Comparison of ENCODE assay signal across 14 mouse cellular contexts in the genomic region with DNA sequence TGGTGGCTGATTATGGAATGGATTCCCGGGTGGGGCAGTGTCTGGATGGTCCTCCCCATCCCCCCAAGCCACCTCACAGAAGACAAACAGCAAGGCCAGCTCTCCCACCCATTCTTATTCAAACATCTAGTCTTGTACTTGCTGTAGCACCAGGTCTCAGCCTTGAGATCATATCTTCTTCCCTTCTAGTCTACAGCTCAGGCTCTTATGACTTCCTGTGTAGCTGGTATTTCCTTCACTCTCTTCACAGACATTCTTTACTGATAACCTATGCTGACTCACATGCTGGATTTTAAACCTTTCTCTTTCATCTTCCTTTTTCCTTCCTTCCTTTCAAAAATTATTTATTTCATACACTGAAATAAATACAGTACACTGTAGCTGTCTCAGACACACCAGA.
"Had no signal": no experiment of that assay in that cellular context is flagged by ENCODE, and none has a peak within 500 bp of the region (broad histone marks: within the 10 kb centered on the region; RNA-seq: fewer than 3 reads in every experiment).

No protein-coding gene starts in this region.

- ATAC-seq: liver, postnatal 0 days; lung, postnatal 0 days; midbrain, embryonic 15.5 days had no signal

- DNase-seq: kidney, adult 18-20 months; kidney, adult 9 months; kidney, postnatal 25 days; layer of hippocampus, postnatal 36 days; liver, postnatal 0 days; lung, embryonic 14.5 days; right cerebral cortex, adult 18-20 months; right cerebral cortex, postnatal 14 days; right cerebral cortex, postnatal 4 days; thymus, adult 2 months; thymus, postnatal 14 days; thymus, postnatal 4 days had no signal
